Mouse (Mus musculus): ENCODE results near the gene Gstp2.

- TF ChIP-seq CTCF (IDR thresholded peaks at IDR 0.05; ENCODE audit: borderline replicate concordance, insufficient read depth, low read depth, low read length) = no peak
- no peak for TF ChIP-seq POLR2A (IDR thresholded peaks at IDR 0.05; ENCODE audit: borderline replicate concordance, insufficient read depth, low read length)
Observed at GRCm38 (mm10) chr19:4081394-4081793, 35.6 kb upstream of the Gstp2 start, which contains the start of gene Cabp2.

Data from cerebellum, adult 2 months (tissue).